Mouse (Mus musculus): ENCODE results near the gene Rhd.

GRCm38 (mm10) chr4:134917194-134917593 is 52.9 kb downstream of the Rhd start:
- no peak for TF ChIP-seq POLR2A (IDR thresholded peaks at IDR 0.05; ENCODE audit: extremely low read depth, insufficient read depth, low read length)
- no peak for TF ChIP-seq CTCF (IDR thresholded peaks at IDR 0.05; ENCODE audit: low read depth, low read length)
